ENCODE assay signal across 8 mouse cellular contexts in genomic region chr6:34475391-34475790, GRCm38 (mm10). TPM values are rescaled to one million over a fixed set of nuclear protein-coding genes. Genes with fewer than 3 reads are reported as not detected.
A peak's percentile ranks its signal among the peaks of the same experiment; 100 is the strongest.
DNase-seq lines count a peak whose midpoint lies in the region; ATAC-seq and TF ChIP-seq lines count a peak whose summit lies in the region.

No protein-coding gene starts in this region.

- DNase-seq in lung, postnatal 0 days (ENCODE audit: low spot score), result no peak
- no peak for DNase-seq in lung, postnatal 36 days
- no peak for DNase-seq in embryonic facial prominence, embryonic 14.5 days (ENCODE audit: low spot score)
- no peak for DNase-seq in urinary bladder, postnatal 36 days (ENCODE audit: low spot score in 2 of 2)
- no peak for DNase-seq in cerebellum, adult 18-20 months
- DNase-seq in ovary, postnatal 36 days (ENCODE audit: low spot score), result no peak

- TF ChIP-seq EP300 in lung, postnatal 0 days (IDR thresholded peaks at IDR 0.05), result no peak

- H3K36me3 ChIP-seq in lung, postnatal 0 days (ENCODE audit: insufficient read depth, low read length), result no peaks in the 10 kb centered on the region
- H3K36me3 ChIP-seq in embryonic facial prominence, embryonic 14.5 days (ENCODE audit: control insufficient read depth, insufficient read depth, low read length), result no peaks in the 10 kb centered on the region
- H3K36me3 ChIP-seq in intestine, postnatal 0 days (ENCODE audit: control insufficient read depth, insufficient read depth), result no peaks in the 10 kb centered on the region
- no peaks in the 10 kb centered on the region for H3K36me3 ChIP-seq in small intestine, adult 2 months (ENCODE audit: control insufficient read depth, insufficient read depth, low read length)

- 0 out of 2 replicates have a peak overlapping the region, but pooled peaks have one; percentile 9 for H3K9ac ChIP-seq in lung, postnatal 0 days (replicated peaks; ENCODE audit: low read depth)
- H3K9ac ChIP-seq in embryonic facial prominence, embryonic 14.5 days (ENCODE audit: low read depth, low read length), result peak overlapping the region; percentile 67
- H3K9ac ChIP-seq in intestine, postnatal 0 days (ENCODE audit: low read depth, low read length), result no peak overlapping the region

- no peaks in the 10 kb centered on the region; the same call in 1 of the 2 replicates for H3K4me1 ChIP-seq in lung, postnatal 0 days (ENCODE audit: insufficient read depth, low read depth, low read length)
- peaks cover 30% of the 10 kb centered on the region for H3K4me1 ChIP-seq in embryonic facial prominence, embryonic 14.5 days (ENCODE audit: control insufficient read depth, insufficient read depth, low read length)
- no peaks in the 10 kb centered on the region; the same call in 1 of the 2 replicates for H3K4me1 ChIP-seq in intestine, postnatal 0 days (replicated peaks; ENCODE audit: control insufficient read depth, insufficient read depth, low read length)
- H3K4me1 ChIP-seq in small intestine, adult 2 months (ENCODE audit: control insufficient read depth, insufficient read depth, insufficient read length, low read length), result peaks cover 12% of the 10 kb centered on the region; the same call in 1 of the 2 replicates

- H3K4me3 ChIP-seq in lung, postnatal 0 days (ENCODE audit: low read depth, low read length), result peak overlapping the region; percentile 49
- peak overlapping the region; percentile 55 for H3K4me3 ChIP-seq in embryonic facial prominence, embryonic 14.5 days (ENCODE audit: low read depth, low read length)
- H3K4me3 ChIP-seq in intestine, postnatal 0 days (ENCODE audit: low read depth, low read length), result peak overlapping the region; percentile 70
- H3K4me3 ChIP-seq in small intestine, adult 2 months (ENCODE audit: low read depth, low read length), result no peak overlapping the region

- no peaks in the 10 kb centered on the region for H3K9me3 ChIP-seq in lung, postnatal 0 days (ENCODE audit: low read length)
- H3K9me3 ChIP-seq in embryonic facial prominence, embryonic 14.5 days (ENCODE audit: control insufficient read depth, low read length), result no peaks in the 10 kb centered on the region
- H3K9me3 ChIP-seq in intestine, postnatal 0 days (ENCODE audit: control insufficient read depth), result no peaks in the 10 kb centered on the region

- no peak for ATAC-seq in lung, postnatal 0 days
- no peak for ATAC-seq in embryonic facial prominence, embryonic 14.5 days (ENCODE audit: low read depth)
- no peak for ATAC-seq in intestine, postnatal 0 days

- WGBS in lung, postnatal 0 days, result 17% methylated on average over 6 of the region's 6 CpGs
- WGBS in embryonic facial prominence, embryonic 14.5 days, result 19% methylated on average over 6 of the region's 6 CpGs
- WGBS in intestine, postnatal 0 days, result 13% methylated on average over 6 of the region's 6 CpGs
- WGBS in small intestine, adult 2 months, result 9% methylated on average over 6 of the region's 6 CpGs

- H3K27ac ChIP-seq in lung, postnatal 0 days (ENCODE audit: low read length), result no peak overlapping the region
- peak overlapping the region; percentile 69 for H3K27ac ChIP-seq in embryonic facial prominence, embryonic 14.5 days (replicated peaks; ENCODE audit: low read depth, low read length)
- H3K27ac ChIP-seq in intestine, postnatal 0 days (ENCODE audit: low read depth, low read length), result no peak overlapping the region
- H3K27ac ChIP-seq in small intestine, adult 2 months (ENCODE audit: insufficient read depth, low read depth, low read length), result peak overlapping the region; percentile 51; the same call in 1 of the 2 replicates

- no peak for TF ChIP-seq POLR2A in small intestine, adult 2 months (IDR thresholded peaks at IDR 0.05; ENCODE audit: low read depth, low read length)

- TF ChIP-seq CTCF in lung, postnatal 0 days (IDR thresholded peaks at IDR 0.05), result no peak
- no peak for TF ChIP-seq CTCF in intestine, postnatal 0 days (IDR thresholded peaks at IDR 0.05; ENCODE audit: low read depth)
- TF ChIP-seq CTCF in small intestine, adult 2 months (IDR thresholded peaks at IDR 0.05; ENCODE audit: extremely low read depth, insufficient read length, insufficient replicate concordance, low read depth, low read length), result no peak

- H3K4me2 ChIP-seq in lung, postnatal 0 days (replicated peaks; ENCODE audit: low read depth, low read length), result peak overlapping the region; percentile 82
- peak overlapping the region; percentile 56 for H3K4me2 ChIP-seq in embryonic facial prominence, embryonic 14.5 days (ENCODE audit: low read depth, low read length)
- H3K4me2 ChIP-seq in intestine, postnatal 0 days (replicated peaks; ENCODE audit: low read depth), result peak overlapping the region; percentile 81

- H3K27me3 ChIP-seq in lung, postnatal 0 days (replicated peaks; ENCODE audit: insufficient read depth, low read length), result no peaks in the 10 kb centered on the region
- no peaks in the 10 kb centered on the region for H3K27me3 ChIP-seq in embryonic facial prominence, embryonic 14.5 days (replicated peaks; ENCODE audit: control insufficient read depth, insufficient read depth, low read length)
- no peaks in the 10 kb centered on the region for H3K27me3 ChIP-seq in intestine, postnatal 0 days (replicated peaks; ENCODE audit: control insufficient read depth, insufficient read depth, low read length)
- no peaks in the 10 kb centered on the region for H3K27me3 ChIP-seq in small intestine, adult 2 months (ENCODE audit: control insufficient read depth, insufficient read depth, low read length)

RNA-seq across cellular contexts. Expression of gene Bpgm, which starts 0.6 kb away (rescaled TPM):
- 66.6 and 69.7 TPM in 2 replicates for polyA plus RNA-seq in lung, postnatal 0 days (2015; fragmentation: Nextera tagmentation; extraction: Ambion mirVana)
- polyA plus RNA-seq in embryonic facial prominence, embryonic 14.5 days (2014; fragmentation: Nextera tagmentation; extraction: Ambion mirVana), result 46.5 and 48.7 TPM in 2 replicates
- 70.8 and 73.1 TPM in 2 replicates for polyA plus RNA-seq in intestine, postnatal 0 days (2015; fragmentation: Nextera tagmentation; extraction: Ambion mirVana)
- 15.0 and 22.1 TPM in 2 replicates for polyA plus RNA-seq in small intestine, adult 2 months (2012; rRNA removed)

Comparison
In these comparisons a context has a peak if more than half of its experiments do, and no peak if none do; other contexts are left out.
1. H3K27ac ChIP-seq: peak in embryonic facial prominence, embryonic 14.5 days (single experiment) and small intestine, adult 2 months (single experiment); none in lung, postnatal 0 days (single experiment) and intestine, postnatal 0 days (single experiment).
2. Peak in every context shown above with its lines, with median percentiles within 50 percentile points of each other: H3K4me2 ChIP-seq.